Mouse (Mus musculus) mesoderm, embryonic 11.5 days (tissue): ENCODE measurements around the gene Afmid.

ENCODE experiments used
- DNase-seq: peaks from one replicate; pipeline ENCODE4 v3.0.0-alpha.2; 2012; ENCODE audit warnings: low read depth, low spot score

The Afmid gene

DNA sequence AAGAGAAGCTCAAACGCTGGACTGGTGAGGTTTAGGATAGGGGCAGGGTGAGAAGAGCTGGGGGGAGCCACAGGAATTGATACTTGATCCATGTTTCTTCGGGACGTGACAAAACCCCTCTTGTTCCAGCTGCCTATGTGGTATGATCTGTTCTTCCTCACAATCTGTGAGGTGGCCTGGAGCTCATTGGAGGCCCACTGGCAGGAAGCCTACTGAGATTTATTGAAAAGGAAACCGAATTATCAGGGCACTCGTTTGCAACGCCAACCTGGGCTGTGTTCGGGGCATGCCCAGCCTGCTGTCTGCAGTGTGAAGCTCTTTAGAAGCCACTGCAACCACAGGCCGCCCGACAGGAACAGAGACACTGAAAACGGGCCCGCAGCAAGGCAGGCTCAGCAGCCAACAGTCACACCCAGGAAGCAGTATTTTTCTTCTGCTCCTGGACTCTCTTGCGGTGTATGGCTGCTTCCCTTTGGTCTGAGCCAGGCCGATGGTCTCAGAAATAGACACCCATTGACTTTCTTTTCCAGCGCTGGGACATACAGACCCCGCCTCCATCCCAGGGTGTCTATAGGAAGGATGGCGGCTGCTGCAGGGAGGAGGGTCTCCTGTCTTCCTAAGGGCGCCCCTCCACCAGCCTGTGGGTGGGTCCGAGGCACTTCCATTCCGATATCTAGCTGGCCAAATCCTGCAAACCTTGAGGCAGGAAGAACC, 22.7 kb downstream of the Afmid start:
- no peak for DNase-seq

DNA sequence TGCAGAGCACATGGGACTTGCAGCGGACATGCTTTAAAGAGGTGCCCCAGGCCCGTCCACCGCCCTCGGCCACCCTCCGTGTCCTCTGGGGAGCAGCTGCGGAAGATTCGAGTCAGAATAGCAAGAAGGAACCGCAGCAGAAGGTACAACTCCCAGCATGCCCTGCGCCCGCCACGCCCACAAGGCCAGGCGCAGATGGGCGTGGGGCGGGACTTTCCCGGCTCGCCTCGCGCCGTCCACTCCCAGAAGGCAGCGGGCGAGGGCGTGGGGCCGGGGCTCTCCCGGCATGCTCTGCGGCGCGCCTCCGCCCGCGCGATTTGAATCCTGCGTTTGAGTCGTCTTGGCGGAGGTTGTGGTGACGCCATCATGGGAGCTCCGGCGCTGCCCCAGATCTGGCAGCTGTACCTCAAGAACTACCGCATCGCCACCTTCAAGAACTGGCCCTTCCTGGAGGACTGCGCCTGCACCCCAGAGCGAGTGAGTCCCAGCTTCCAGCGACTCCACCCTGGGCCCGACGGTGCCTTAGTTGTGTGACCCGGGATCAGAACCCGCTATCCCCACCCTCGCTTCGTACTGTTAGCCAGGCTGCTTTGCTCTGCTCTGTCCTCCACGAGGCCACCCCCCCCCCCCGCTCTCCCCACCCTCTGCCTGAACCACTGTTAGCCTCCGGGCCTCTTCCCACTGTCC, 23.4 kb downstream of the Afmid start, which contains the start of gene Birc5:
Gene Birc5, plus strand, starts transcription at position 267 of the 687 bp plus-strand sequence.
- peak; percentile 97 for DNase-seq

DNA sequence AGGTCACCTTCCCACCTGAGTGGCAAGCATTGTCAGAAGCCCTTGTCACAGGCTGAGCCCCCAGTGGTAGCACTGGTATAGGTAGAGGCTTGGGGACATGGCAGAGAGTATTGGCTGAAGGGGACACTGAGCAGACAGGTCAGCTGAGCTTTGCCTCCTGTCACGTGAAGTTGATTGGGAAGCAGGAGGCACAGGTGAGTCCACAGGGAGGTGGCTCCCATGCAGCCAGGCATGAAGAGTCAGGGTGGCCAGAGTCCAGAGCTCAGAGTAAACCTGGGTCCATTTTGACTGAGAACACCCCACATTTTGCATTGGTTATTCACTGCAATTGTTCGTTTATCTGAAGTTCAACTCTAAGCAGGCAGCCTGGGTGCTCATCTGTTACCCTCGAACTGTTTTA, 27.2 kb downstream of the Afmid start:
- DNase-seq = no peak

DNA sequence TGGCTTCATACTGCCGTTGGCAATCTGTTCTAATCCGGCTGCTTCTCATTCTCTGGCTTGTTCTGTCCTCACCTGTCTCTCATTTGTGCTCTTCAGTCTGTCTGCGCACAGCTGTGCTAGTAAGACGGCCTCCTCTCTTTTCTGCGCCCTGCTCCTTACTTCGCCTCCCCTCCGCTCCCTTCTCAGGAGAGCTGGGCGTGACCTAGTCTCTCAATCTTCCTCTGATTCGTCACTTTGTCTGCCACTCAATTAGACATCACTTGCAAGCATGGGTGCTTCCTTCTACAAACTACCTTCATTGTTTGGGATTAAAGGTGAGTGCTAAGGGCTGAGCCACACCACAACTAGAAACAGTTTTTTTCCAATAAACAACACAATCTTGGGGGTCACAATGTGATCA, 28.5 kb downstream of the Afmid start:
- no peak for DNase-seq

DNA sequence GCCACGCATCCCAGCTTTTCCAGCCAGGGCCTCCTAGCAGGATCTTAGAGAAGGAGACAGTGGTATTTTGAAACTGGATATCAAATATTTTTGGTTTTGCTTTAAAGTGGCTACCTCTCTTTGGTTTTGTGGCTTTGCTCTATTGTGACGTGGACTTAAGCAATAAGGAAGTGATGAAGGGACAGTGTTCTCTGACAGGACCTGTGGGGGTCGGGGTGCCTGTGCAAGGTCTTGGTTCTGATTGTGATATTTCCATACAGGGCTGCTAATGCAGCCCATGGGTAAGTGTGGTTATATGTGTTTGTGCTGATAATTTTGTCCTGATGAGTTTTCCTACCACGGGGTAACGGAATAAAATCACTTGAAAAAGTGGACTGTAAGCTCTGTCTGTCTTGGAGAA, 29.6 kb downstream of the Afmid start:
- no peak for DNase-seq

DNA sequence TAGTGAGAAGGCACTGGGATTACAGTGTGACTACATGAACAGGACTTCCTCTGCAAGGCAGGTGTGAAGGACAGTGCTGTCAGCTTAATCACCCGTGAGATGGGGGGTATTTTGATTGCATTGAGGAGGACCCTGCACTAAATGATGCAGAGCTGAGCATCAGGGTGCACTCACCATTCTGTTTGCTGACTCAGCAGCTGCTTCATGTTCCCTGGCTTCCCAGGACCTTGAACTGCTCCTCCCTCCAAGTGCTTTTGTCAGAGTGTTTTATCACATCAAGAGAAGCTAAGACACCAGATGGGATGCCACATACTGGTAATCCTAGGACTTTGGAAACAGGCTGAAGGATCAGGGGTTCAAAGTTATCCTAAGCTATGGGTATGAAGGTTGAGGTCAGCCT, 30.3 kb downstream of the Afmid start:
- DNase-seq = no peak

DNA sequence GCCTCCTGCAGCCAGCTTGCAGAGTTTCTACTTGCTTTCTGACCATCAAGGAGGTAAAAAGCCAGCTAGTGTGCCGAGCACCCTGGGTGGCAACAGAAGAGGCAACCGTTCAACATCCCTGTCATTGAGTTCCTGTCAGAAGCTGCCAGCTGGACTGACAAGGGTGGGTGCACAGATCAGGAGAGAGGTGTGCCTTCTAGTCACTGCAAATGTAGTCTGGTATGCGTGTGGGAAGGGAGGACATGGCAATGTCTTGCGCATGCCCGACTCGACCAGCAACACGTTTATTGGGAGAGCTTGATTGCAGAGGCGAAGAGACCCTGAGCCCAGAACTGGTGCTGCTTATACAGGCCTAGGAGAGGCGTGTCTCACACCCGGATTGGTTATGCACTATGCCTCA, 31.7 kb downstream of the Afmid start:
- no peak for DNase-seq

DNA sequence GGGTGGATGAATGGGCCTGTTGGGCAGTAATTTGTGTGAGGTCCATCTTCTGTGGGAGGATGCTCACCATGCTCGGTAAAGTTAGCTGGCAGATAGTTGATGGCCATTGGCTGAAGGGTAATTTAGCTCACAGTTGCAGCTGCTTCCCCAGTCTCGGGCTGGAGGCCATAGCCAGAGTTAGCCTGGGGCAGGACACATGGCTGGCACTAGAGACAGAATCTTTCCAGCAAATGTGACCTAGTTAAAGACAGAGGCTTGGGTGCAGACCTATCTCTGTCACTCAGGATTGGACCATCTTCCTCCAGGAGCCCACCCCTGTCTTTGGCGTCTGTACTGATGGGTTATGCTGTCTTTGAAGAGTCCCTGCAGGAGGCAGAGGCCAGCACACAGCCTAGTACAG, 32.7 kb downstream of the Afmid start:
- DNase-seq = no peak

DNA sequence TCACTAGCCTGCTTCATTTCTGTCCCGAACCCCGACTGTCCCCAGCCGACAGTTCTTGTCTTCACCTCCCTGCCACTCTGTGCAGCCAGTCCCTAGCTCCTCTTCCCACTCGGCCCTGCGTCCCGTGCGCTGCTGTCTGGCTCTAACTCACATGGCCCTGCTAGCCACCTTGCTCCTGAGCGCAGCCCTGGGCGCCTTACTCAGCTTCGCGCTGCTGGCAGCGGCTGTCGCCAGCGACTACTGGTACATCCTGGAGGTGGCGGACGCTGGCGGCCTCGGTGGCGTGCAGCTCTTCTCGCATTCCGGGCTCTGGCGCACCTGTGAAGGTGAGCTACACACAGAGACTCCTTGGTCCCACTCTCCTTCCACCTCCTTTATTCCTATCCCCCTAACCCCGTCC, 34.9 kb downstream of the Afmid start, which contains the start of gene Tmem235:
Gene Tmem235, plus strand, starts transcription at position 152 of the 400 bp plus-strand sequence.
- DNase-seq = no peak

DNA sequence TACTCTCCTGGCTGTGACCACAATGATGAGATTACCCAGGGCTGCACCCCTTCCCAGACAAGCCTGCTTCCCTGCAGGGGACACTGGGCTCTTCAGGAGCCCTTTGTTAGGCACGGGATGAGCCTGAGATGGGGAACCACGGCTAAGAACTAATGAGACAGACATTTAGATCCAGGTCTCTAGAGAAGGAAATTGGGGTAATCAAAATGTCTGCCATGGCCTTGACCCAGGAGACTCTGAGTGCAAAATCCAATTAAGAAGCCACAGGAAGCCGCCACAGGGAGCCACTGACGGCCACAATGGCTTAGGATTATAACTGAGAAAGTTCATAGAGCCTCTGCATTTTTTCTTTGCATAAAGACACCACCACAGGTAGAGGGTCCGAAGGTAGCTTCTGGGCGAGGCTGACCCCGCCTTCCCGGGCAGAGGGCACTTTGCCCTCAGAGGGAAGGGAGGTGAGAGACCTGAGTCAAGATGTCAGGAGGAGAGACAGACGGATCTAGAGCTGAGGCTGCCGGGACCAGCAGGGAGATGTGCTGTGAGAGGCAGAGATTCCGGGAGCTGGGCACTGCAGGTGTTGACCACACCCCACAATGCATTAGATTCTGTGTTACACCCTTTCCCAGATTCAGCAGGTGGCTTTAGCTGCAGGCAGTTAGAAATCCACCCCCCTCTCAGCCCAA, 37.6 kb downstream of the Afmid start:
- DNase-seq = no peak

DNA sequence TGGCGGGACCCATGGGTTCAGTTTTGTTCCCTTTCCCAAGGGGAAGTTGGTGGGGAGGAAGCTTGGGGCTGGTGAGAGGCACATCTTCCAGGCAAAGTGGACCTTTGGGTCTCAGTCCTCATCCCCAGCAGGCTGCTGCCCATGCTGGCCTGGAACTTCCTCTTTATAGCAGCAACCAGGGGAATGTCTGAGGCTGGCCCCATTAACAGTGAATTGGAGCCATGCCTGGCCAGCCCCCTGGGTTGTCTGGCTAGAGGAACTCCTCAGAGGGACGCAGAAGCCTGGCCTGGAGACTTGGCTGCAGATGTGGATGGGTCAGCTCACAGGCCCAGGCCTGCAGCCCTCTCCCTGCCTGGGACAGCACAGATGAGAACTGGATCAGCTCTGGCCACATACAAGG, 39.1 kb downstream of the Afmid start:
- no peak for DNase-seq

DNA sequence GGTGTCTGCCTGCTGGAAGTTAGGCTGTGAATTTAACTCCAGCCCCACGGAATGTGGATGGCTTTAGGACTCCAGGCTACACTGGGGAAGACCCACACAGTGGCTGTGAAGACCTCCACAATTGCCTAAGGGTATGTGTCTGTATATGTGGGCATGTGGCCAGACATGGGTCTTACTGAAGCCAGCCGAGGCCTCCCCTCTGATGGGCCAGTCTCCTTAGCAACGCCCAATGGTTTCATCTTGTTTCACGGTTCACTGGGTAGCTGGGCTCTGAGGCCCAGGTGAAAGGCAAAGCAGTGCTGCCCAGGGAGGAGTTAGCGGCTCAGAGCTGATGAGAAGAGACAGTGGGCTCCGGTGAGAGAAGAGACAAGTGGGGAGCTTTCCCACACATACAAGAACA, 40.3 kb downstream of the Afmid start:
- no peak for DNase-seq

DNA sequence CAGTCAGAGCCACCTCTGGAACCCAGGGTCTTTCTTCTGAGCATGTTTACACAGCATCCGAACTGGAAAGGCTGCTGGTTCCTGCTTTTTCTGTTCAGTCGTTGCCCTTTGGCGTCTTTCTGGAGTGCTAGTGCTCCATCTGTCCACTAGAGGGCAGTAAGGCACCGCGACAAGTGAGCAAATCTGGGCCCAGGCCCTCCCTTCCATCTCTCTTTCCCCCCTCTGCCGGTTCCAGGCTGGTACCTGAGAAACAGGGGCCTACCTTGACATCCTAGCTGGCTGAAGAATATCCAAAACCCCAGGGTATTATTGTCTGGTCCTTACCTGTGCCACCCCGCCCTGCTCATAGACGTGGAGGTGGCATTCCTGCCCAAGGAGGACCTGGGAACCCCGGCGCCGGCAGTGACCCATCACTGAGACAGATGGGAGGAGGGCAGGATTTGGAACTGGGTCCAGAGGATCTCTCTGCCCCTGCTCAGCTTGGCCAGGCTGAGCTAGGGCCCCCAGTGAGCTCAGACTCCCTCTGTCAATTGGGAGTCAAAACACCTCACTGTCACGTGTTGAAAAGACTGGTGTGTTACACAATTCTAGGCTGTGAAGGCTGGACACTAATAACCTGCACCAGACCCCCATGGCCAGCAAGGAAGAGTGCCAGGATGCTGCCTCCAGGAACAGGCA, 45.1 kb downstream of the Afmid start:
- peak; percentile 88 for DNase-seq

DNA sequence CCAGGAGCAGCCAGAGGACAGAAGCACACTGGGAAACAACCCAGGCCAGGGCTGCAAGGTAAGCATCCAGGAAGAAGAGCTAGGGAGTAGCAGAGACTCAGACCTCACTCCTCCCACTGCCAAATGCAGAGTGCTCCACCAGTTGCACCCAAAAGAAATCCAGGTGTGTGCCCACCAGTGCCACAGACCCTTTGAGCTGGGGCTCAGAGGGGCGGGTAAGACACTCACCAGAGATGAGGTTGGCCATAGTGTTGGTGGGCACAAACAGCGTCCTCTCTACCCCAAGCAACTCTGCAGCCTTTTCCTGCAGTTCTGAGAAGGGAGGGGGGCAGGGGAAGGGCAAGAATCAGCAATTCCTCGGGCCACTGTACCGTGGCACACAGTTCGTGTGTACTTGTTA, 45.7 kb downstream of the Afmid start:
- no peak for DNase-seq

DNA sequence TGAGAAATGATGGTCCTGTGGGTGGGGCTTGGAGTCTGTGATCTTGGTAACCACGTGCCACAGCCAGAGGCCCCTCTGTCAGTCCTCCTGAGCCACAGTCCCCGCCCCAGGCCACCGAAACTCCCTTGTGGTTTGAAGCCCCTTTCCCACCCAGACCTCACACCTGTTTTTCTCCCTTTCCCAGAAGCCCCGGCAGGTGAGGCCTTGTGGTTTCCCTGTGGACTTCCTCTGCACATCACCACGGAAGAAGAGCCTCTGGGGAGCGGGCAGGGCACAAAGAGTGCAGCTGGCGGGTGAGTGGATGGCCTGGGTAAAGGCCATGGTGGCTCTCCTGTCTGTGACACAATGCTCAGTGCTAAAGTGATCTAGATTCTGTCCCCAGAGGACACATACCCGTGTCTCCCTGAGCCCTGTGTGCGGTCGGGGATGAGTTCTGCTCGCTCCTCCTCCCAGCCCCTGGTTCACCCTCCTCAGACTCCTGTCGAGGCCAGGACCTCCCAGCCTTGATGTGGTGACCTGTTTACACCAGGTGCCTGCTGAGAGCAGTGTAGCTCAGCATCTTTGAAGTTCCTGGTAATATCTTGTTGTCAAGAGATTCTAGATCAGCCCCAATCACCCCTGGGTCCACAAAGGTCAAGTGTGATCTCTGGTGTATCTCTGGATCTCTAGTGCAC, 46.3 kb downstream of the Afmid start:
- DNase-seq = no peak

DNA sequence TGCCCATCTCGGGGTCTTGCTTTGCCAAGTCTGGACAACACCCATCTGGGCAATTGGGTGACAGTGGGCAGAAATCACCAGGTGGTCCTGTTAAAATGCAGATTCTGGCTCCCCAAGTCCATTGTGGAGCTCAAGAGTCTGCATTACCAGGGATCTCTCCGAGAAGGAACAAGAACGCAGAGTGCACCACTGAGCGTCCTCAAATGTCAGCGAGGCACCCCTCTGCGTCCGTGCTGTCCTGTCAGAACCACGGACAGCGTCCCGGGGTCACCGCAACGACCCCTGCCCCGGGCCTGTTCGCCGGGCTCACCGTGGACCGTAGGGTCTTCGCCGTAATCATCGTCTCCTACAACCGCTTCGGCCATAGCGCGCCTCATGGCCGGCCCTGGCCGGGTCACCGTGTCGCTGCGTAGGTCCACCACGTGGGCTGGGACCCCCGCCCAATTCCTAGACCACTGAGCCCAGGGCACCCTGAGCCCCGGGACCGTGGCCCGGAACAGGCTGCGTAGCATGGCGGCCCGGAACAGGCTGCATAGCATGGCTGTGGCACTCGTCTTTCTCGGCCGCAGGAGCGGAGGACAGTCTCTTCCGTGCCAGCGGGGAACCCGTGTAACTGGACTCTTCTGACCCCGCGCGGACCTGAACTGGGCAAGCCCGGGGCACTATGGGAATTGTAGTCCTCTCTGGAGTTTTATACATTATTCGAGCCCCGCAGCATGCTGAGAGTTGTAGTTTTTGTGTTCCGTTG, 47.3 kb downstream of the Afmid start, which contains the start of gene Tha1:
Gene Tha1, minus strand, starts transcription at position 621 of the 748 bp plus-strand sequence.
- DNase-seq = peak; percentile 84

DNA sequence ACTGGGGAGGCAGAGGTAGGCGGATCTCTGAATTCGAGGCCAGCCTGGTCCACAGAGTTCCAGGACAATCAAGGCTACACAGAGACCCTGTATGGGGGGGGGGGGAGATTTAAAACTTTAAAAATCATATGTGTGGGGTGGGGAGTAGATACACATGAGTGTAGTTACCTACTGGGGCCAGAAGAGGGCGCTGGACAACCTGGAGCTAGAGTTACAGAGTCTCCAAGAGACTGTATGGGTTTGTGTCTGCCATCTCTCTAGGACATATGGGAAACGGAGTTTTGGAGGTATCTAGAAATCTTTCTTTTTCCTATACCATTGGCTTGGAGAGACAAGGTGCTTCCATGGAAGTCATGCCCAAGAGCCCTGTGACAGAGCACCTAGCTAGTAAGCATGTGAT, 48.7 kb downstream of the Afmid start:
- DNase-seq = no peak

DNA sequence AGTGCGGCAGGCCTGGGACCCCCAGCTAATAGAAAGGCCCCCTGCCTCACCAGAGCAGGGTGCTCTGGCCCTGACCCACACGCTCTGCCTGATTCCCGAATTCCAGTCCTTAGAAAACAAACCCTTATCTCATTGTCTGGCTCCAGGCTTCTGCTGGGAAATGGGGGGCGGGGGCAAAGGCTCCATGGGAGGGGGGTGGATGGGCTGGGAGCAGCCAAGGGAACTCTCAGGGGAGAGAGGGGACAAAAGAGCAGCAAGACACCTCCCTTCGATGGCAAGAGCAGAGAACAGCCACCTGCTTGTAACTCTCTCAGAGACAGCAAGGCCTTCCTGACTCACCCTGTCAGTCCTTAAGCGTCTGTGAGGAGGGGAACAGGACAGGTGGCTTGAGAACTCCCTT, 50.0 kb downstream of the Afmid start:
- DNase-seq = no peak

DNA sequence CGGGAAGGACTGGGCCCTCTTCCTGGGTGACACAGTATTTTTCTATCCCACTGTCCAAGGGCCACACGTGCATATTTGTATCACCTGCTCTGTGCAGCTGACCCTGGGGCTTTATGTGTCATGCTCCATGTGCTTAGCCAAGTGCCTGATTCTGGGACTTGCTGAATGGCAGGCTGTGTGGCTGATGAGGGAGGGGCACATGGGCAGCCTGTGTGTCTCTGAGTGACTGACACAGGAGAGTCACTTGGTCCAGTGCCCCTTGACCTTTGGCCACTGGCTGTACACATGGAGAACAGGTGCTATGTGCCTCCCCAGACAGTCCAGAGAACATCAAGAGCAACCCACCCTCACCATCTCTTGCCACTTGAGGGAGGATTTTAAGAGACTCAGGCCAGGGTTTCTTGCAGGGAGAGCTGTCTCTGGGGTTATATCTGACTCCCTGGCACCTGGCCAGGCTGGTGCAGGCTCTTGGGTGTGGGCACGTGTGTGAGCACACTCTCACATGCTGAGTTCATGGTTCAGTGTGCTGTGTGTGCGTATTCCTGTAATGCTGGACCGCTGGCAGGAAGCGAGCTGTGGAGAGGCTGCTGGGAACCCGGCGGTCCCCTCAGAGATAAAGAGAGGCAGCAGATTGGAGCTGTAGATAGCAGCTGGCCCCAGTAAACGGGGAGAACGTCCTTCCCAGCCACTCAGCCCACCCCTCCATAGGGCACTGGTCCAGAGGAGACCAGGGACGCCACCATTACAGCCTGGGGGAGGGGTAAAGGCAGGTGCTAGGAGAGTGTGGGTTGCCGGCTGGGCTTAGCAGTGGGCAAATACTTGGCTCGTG, 52.4 kb downstream of the Afmid start:
- no peak for DNase-seq

DNA sequence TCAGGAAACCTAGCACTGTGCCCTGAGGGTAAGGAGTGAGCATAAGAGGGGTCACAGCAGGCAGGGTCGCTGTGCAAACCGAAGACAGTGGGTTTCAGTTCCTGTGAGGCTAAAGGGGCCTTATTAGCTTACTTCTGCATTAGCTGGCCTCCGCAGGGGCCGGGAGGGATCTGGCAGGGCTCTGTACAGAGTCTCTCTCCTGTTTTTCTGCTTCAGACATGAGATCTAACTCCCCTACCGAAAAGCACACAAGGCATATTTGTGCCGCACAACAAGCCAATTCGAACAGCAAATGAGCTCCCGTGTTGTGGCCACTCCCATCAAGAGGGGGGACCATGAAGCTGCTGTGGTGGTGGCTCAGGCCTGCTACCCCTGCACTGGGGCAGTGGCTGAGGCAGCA, 53.2 kb downstream of the Afmid start:
- no peak for DNase-seq
